Mouse (Mus musculus): ENCODE measurements around the gene Stab2.

Gene Stab2

GRCm38 (mm10) chr10:87007385-87008214 is at the start of gene Stab2:
Gene Stab2, minus strand, starts transcription at chr10:87008025.
- no peak for DNase-seq (ENCODE audit: low read depth)

GRCm38 (mm10) chr10:87051714-87052113 is 43.9 kb upstream of the Stab2 start:
- no peak for DNase-seq (ENCODE audit: low read depth)

- no peak for DNase-seq (ENCODE audit: low read depth)
Observed at GRCm38 (mm10) chr10:87049179-87049578, 41.4 kb upstream of the Stab2 start.

- DNase-seq (ENCODE audit: low read depth): peak; percentile 11
Observed at GRCm38 (mm10) chr10:87046931-87047468, 39.2 kb upstream of the Stab2 start.

GRCm38 (mm10) chr10:87046469-87046868 is 38.6 kb upstream of the Stab2 start:
- no peak for DNase-seq (ENCODE audit: low read depth)

GRCm38 (mm10) chr10:87045273-87045672 is 37.4 kb upstream of the Stab2 start:
- no peak for DNase-seq (ENCODE audit: low read depth)

- DNase-seq (ENCODE audit: low read depth): no peak
Observed at GRCm38 (mm10) chr10:87041265-87041664, 33.4 kb upstream of the Stab2 start.

- no peak for DNase-seq (ENCODE audit: low read depth)
Observed at GRCm38 (mm10) chr10:87039800-87040199, 32.0 kb upstream of the Stab2 start.

- DNase-seq (ENCODE audit: low read depth): no peak
Observed at GRCm38 (mm10) chr10:87039340-87039739, 31.5 kb upstream of the Stab2 start.

- no peak for DNase-seq (ENCODE audit: low read depth)
Observed at GRCm38 (mm10) chr10:87037062-87037461, 29.2 kb upstream of the Stab2 start.

- no peak for DNase-seq (ENCODE audit: low read depth)
Observed at GRCm38 (mm10) chr10:87036271-87036703, 28.5 kb upstream of the Stab2 start.

- DNase-seq (ENCODE audit: low read depth): no peak
Observed at GRCm38 (mm10) chr10:87035866-87036265, 28.0 kb upstream of the Stab2 start.

GRCm38 (mm10) chr10:87032768-87033167 is 24.9 kb upstream of the Stab2 start:
- DNase-seq (ENCODE audit: low read depth): no peak

- DNase-seq (ENCODE audit: low read depth): peak; percentile 94
Observed at GRCm38 (mm10) chr10:87024884-87025283, 17.1 kb upstream of the Stab2 start.

GRCm38 (mm10) chr10:87020711-87021110 is 12.9 kb upstream of the Stab2 start:
- peak; percentile 58 for DNase-seq (ENCODE audit: low read depth)

GRCm38 (mm10) chr10:87018876-87019275 is 11.1 kb upstream of the Stab2 start:
- no peak for DNase-seq (ENCODE audit: low read depth)

- DNase-seq (ENCODE audit: low read depth): no peak
Observed at GRCm38 (mm10) chr10:87016151-87016692, 8.4 kb upstream of the Stab2 start.

- DNase-seq (ENCODE audit: low read depth): no peak
Observed at GRCm38 (mm10) chr10:87015403-87015802, 7.6 kb upstream of the Stab2 start.

GRCm38 (mm10) chr10:87014391-87014965 is 6.7 kb upstream of the Stab2 start:
- no peak for DNase-seq (ENCODE audit: low read depth)

- DNase-seq (ENCODE audit: low read depth): no peak
Observed at GRCm38 (mm10) chr10:87012087-87012486, 4.3 kb upstream of the Stab2 start.

GRCm38 (mm10) chr10:87008215-87008499 is 332 bp upstream of the Stab2 start:
- no peak for DNase-seq (ENCODE audit: low read depth)

- DNase-seq (ENCODE audit: low read depth): no peak
Observed at GRCm38 (mm10) chr10:86992238-86992976, 15.4 kb downstream of the Stab2 start.

Measured in NIH3T3 (cell line).